Mouse (Mus musculus) lung, postnatal 0 days (tissue): ENCODE data around the gene Mast4. TPM values are rescaled to one million over a fixed set of nuclear protein-coding genes. Genes with fewer than 3 reads are reported as not detected.

ENCODE experiments used
- ATAC-seq: fragments of 200-750 bp; cut with Nextera tagmentation; 2 replicates; pipeline ENCODE4 v1.8.0; 2017; ENCODE audit warnings: moderate library complexity
- DNase-seq: peaks from one replicate; pipeline ENCODE4 v3.0.0-alpha.2; 2016; ENCODE audit warnings: low spot score
- H3K27ac ChIP-seq: fragments of 300-500 bp; sonication (generic); 2 replicates; pipeline ENCODE4 v1.5.1; 2014; ENCODE audit warnings: antibody characterized with exemption, mild to moderate bottlenecking, low read length, mixed read lengths
- H3K27me3 ChIP-seq: fragments of 300-500 bp; sonication (generic); replicated peaks from 2 replicates; pipeline ENCODE4 v1.6.1; 2014; ENCODE audit warnings: low read length, mixed read lengths; ENCODE audit not compliant: insufficient read depth
- H3K36me3 ChIP-seq: fragments of 300-500 bp; sonication (generic); 2 replicates; pipeline ENCODE4 v1.6.1; 2014; ENCODE audit warnings: low read length, mixed read lengths; ENCODE audit not compliant: insufficient read depth
- H3K4me1 ChIP-seq: fragments of 300-500 bp; sonication (generic); 2 replicates; pipeline ENCODE4 v1.6.1; 2014; ENCODE audit warnings: antibody characterized with exemption, low read depth, low read length, mixed read lengths; ENCODE audit not compliant: insufficient read depth
- H3K4me2 ChIP-seq: fragments of 300-500 bp; sonication (generic); replicated peaks from 2 replicates; pipeline ENCODE4 v1.6.1; 2014; ENCODE audit warnings: low read depth, mild to moderate bottlenecking, low read length, moderate library complexity, mixed read lengths
- H3K4me3 ChIP-seq: fragments of 300-500 bp; sonication (generic); 2 replicates; pipeline ENCODE4 v1.5.1; 2014; ENCODE audit warnings: low read depth, low read length
- H3K9ac ChIP-seq: fragments of 300-500 bp; sonication (generic); replicated peaks from 2 replicates; pipeline ENCODE4 v1.6.1; 2014; ENCODE audit warnings: low read depth, mild to moderate bottlenecking
- H3K9me3 ChIP-seq: fragments of 300-500 bp; sonication (generic); 2 replicates; pipeline ENCODE4 v1.6.1; 2016; ENCODE audit warnings: low read length, mixed read lengths
- CTCF ChIP-seq: IDR thresholded peaks from 2 replicates; pipeline ENCODE4 v1.5.1; 2016; ENCODE audit warnings: antibody characterized with exemption, mild to moderate bottlenecking
- EP300 ChIP-seq: IDR thresholded peaks from 2 replicates; pipeline ENCODE4 v1.6.1; 2016; ENCODE audit warnings: antibody characterized with exemption, mild to moderate bottlenecking, control low read depth
- WGBS: fragments of 180-500 bp; shearing (Covaris S2); extraction: QIAGEN DNeasy Blood & Tissue Kit; methylation state at CpG from one replicate; pipeline ENCODE4 v1.1.7; 2014; 5-methylcytosine and 5-hydroxymethylcytosine counted together
- polyA plus RNA-seq: library from polyadenylated mRNA; unstranded; fragments of >200 nt; fragmentation: Nextera tagmentation; extraction: Ambion mirVana; gene quantifications from 2 replicates; pipeline ENCODE4 v1.2.1, GENCODE M21; 2015

Gene Mast4
- polyA plus RNA-seq, 1 experiment from 2014 or later, result 15.5 TPM

DNA sequence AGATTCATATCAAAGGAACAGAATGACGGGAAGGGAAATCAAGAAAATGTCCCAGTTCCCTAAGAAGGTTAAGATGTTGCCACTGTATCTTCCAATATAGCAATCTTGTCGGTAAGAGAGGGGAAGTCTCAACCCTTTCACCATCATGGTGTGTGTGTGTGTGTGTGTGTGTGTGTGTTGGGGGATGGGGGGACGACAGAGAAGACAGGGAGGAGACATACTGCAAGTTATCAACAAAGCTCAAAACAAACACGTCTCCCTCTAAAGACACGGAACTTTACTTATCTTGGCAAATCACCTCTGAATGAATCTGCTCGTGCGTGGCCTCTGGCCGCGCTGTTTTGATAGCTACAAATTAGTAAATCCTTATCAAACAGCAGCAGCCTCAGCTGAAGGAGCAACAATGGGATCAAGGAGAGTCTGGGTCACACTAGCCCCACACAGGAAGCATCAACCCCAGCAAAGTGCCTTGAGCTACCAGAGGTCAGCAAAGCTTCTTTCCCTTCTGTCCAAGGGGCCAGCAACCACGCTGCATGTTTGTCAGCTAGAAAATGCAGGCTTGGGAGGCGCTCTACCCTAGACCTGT, 113.7 kb downstream of the Mast4 start:
- no peak overlapping the region for H3K4me3 ChIP-seq
- ATAC-seq (no peak), DNase-seq (no peak)
- no peaks in the 10 kb centered on the region for H3K4me1 ChIP-seq
- WGBS, result 26% methylated on average over 11 of the region's 11 CpGs
- H3K4me2 ChIP-seq, result no peak overlapping the region
- no peaks in the 10 kb centered on the region for H3K9me3 ChIP-seq
- no peaks in the 10 kb centered on the region for H3K36me3 ChIP-seq
- H3K9ac ChIP-seq, result no peak overlapping the region
- no peak overlapping the region for H3K27ac ChIP-seq
- TF ChIP-seq EP300 (no peak), CTCF (no peak)
- H3K27me3 ChIP-seq, result no peaks in the 10 kb centered on the region

DNA sequence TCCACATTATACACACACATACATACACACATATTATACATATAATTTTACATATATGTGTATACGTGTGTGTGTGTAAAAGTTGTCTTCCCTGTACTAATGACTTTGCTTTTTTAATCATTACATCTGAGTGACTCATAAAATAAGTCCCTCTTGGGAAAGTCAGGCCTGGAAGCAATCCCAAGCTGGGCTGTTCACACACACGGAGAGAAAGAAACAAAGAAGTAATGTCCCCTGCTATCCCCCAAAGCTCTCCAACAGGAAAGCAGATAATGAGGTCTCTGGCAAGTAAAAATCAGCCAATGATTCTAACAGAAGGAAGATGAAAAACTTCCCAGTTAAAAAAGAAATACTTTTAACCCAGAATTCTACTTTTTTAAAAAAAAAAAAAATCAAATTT, 114.3 kb downstream of the Mast4 start:
- no peak for ATAC-seq
- WGBS, result 60% methylated on average over 2 of the region's 2 CpGs
- no peaks in the 10 kb centered on the region for H3K9me3 ChIP-seq
- no peaks in the 10 kb centered on the region for H3K27me3 ChIP-seq
- no peak overlapping the region for H3K27ac ChIP-seq
- H3K36me3 ChIP-seq, result no peaks in the 10 kb centered on the region
- H3K4me1 ChIP-seq, result no peaks in the 10 kb centered on the region
- no peak overlapping the region for H3K4me3 ChIP-seq
- H3K9ac ChIP-seq, result no peak overlapping the region
- no peak overlapping the region for H3K4me2 ChIP-seq
- no peak for DNase-seq
- TF ChIP-seq EP300 (no peak), CTCF (no peak)

DNA sequence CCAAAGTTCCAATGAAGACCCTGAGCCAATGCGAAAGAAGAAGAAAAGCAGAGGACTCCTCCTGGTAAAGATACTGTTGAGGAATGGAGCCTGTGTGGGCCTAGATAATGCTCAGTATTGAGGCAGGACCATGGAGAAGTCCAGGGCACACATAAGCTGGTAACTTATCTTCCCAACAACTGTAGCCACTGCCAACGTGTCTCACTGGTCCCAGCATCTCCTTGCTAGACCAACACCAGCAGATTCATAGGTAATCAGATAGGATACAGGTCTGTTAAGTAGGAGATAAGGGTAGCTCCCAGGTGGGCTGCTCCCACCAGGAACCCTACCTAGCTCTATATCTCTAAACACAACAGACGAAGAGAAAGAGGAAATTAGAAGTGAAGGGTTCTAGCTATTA, 116.8 kb downstream of the Mast4 start:
- no peak for ATAC-seq

DNA sequence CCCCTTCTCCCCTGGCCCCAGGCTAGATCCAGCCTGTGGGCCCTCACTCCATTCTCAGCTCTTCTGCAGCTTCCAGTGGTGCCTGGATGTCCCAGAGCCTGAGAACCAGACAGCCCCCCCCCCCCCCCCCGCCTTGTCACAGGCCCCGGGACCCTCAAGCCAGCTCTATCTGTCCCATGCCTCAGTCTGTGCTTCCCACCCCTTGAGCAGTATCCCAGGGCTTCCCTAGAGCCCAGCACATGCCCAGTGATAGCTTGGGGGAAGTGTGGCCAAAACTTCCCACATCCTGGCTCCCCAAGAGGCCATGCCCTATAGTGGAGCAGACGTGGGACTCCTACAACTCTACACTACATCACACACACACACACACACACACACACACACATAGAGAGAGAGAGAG, 119.8 kb downstream of the Mast4 start:
- DNase-seq (no peak), ATAC-seq (no peak)
- 61% methylated on average over 2 of the region's 3 CpGs for WGBS
- Histone ChIP-seq H3K27ac (no peak overlapping the region), H3K36me3 (no peaks in the 10 kb centered on the region), H3K9me3 (no peaks in the 10 kb centered on the region), H3K4me3 (no peak overlapping the region), H3K9ac (no peak overlapping the region), H3K4me1 (no peaks in the 10 kb centered on the region), H3K4me2 (no peak overlapping the region), H3K27me3 (no peaks in the 10 kb centered on the region)
- TF ChIP-seq CTCF (no peak), EP300 (no peak)

More for the DNA sequence above, 116.8 kb downstream of the Mast4 start:
- Histone ChIP-seq H3K27ac (no peak overlapping the region), H3K4me2 (no peak overlapping the region), H3K27me3 (no peaks in the 10 kb centered on the region), H3K36me3 (no peaks in the 10 kb centered on the region), H3K9me3 (no peaks in the 10 kb centered on the region), H3K9ac (no peak overlapping the region), H3K4me1 (no peaks in the 10 kb centered on the region), H3K4me3 (no peak overlapping the region)
- no peak for TF ChIP-seq EP300
- TF ChIP-seq CTCF, result no peak
- 72% methylated on average over 3 of the region's 3 CpGs for WGBS
- DNase-seq, result no peak

DNA sequence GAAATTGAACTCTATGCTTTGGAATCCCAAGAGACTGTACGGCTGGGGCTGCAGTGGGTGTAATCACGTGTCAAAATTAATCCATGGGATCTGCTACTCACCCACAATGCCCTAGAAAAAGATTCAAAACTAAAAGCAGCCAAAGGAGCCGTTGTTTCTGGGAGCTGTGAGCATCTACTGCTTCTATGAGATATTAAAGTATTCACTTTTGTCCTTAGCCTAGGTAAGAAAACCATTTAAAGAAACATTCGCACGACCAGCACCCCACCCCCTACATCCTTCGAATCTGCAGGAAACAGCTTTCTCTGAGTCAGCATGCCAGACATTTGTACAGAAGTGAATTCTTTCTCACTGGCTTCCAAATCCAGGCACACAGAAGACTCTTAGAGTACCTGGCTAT, 122.3 kb downstream of the Mast4 start:
- no peak overlapping the region for H3K4me2 ChIP-seq
- no peaks in the 10 kb centered on the region for H3K36me3 ChIP-seq
- H3K27ac ChIP-seq, result no peak overlapping the region
- no peaks in the 10 kb centered on the region for H3K9me3 ChIP-seq
- DNase-seq, result no peak
- no peak overlapping the region for H3K4me3 ChIP-seq
- WGBS, result 45% methylated on average over 6 of the region's 6 CpGs
- H3K9ac ChIP-seq, result no peak overlapping the region
- no peaks in the 10 kb centered on the region for H3K4me1 ChIP-seq
- TF ChIP-seq EP300, result no peak
- no peaks in the 10 kb centered on the region for H3K27me3 ChIP-seq
- ATAC-seq, result no peak

DNA sequence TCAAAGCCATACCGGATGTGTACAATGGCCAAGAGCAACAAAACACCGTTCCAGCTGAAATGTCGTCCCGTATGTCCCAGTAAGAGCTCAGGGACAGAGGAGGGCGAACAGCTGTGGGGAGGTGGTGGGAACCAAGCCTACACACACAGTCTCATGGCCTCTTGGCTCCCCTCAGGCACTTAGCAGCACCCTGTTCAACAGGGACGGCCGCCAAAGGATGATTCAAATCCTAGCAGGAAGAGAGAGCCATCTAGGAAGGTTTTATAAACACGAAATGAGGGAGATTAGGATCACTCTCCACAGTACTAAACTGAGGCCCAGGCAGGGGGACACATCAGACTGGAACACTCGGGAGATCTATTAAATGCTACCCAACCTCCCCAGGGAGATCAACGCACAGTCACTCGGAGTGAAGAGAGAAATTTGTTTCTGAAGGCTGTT, 122.8 kb downstream of the Mast4 start:
- Histone ChIP-seq H3K36me3 (no peaks in the 10 kb centered on the region), H3K4me3 (no peak overlapping the region), H3K4me2 (no peak overlapping the region), H3K9me3 (no peaks in the 10 kb centered on the region), H3K27me3 (no peaks in the 10 kb centered on the region), H3K4me1 (no peaks in the 10 kb centered on the region), H3K27ac (no peak overlapping the region), H3K9ac (no peak overlapping the region)
- TF ChIP-seq EP300 (no peak), CTCF (no peak)
- peak; percentile 12 for DNase-seq
- peak; percentile 53 for ATAC-seq
- 52% methylated on average over 11 of the region's 11 CpGs for WGBS

DNA sequence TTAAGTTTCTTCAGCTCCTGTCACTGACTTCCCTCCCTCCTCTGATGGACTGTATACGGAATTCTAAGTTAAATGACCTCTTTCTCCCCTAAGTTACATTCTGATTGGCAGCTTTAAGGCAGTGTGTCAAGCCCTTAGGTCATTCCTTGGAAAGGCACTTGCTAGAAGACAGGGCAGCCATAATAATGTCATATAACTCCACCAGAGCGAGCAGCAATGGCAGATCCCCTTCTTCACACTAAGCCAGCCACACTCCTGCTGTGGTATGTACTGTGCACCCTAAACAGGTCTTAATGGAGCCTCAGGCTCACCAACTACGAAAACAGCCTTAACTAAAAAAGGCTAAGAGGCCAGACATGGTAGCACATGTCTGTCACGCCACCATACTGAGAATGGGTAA, 123.6 kb downstream of the Mast4 start:
- Histone ChIP-seq H3K4me3 (no peak overlapping the region), H3K9me3 (no peaks in the 10 kb centered on the region), H3K27me3 (no peaks in the 10 kb centered on the region), H3K36me3 (no peaks in the 10 kb centered on the region), H3K27ac (no peak overlapping the region), H3K4me2 (no peak overlapping the region), H3K9ac (no peak overlapping the region), H3K4me1 (no peaks in the 10 kb centered on the region)
- ATAC-seq (no peak), DNase-seq (no peak)
- no peak for TF ChIP-seq EP300
- TF ChIP-seq CTCF, result no peak
- WGBS, result 87% methylated on average over 4 of the region's 4 CpGs
